Mouse (Mus musculus) activated CD4-positive, CD25-positive, alpha-beta regulatory T cell (primary cell): Measurements from ENCODE around the gene Olfr1261. TPM values are rescaled to one million over a fixed set of nuclear protein-coding genes. Genes with fewer than 3 reads are reported as not detected.

Experiments
- polyA plus RNA-seq, 2 experiments: library from polyadenylated mRNA; unstranded; fragments of 100-300 nt; shearing (Covaris generic); gene quantifications; one replicate each; pipeline ENCODE4 v1.2.1; 2017

Olfr1261 gene
- polyA plus RNA-seq: not detected

DNA sequence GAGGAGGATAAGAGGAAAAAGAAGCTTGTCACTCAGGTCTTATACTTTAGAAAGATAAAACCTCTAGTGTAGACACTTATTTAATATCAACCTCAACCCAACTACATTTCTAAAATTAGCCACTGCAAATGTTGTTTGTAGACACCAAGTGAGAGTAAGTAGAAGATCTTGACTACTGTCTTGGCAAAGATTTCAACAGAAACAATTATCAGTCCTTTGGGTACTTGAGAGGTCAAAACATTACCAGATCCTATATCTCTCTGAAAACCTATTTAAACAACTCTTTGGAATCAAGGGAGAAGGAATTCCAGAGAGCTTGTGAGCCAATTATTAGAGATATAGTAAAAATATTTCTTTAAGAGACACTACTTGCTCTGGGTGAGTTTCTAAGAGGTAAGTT lies at the start of gene Olfr1261:
Gene Olfr1261, plus strand, starts transcription at position 301 of the 400 bp plus-strand sequence.

DNA sequence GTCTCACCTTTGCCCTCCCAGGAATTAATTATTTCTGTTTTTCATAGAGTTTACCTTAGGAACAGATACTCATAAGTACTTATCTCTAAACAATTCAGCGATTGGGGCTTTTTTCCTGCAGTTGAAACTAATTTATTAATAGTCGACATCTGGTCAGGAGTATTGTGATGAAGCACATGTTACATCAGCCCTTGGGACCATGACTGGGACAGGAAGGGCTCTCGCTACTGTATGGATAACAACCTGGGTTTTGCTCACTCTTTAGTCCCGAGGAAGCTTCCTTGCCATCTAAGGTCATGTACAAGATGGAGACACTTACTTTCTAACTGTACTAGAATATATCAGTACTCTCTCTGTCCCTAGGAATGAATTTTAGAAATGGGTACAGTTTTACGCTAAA lies 42.5 kb upstream of the Olfr1261 start, which contains the start of gene Olfr1259:
Gene Olfr1259, minus strand, starts transcription at position 101 of the 400 bp plus-strand sequence.

DNA sequence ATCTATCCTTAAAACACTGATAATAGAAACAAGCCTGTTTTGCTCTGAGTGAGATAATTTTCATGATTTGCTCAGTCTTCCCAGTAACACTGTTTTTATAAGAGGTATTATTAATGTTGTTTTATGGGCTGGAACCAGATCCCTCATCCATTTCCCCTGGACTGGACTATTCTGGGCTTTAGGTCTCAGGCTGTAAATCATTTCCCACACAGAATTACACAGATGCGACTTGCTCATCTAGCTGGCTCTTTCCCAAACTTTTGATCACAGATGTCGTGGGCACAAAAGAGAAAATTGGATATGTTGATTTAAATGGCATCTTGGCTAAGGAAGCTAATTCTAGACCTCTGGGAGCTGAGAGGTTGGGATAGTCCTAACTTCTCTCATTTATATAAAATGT lies 16.8 kb upstream of the Olfr1261 start, which contains the start of gene Olfr1260:
Gene Olfr1260, plus strand, starts transcription at position 157 of the 400 bp plus-strand sequence.

DNA sequence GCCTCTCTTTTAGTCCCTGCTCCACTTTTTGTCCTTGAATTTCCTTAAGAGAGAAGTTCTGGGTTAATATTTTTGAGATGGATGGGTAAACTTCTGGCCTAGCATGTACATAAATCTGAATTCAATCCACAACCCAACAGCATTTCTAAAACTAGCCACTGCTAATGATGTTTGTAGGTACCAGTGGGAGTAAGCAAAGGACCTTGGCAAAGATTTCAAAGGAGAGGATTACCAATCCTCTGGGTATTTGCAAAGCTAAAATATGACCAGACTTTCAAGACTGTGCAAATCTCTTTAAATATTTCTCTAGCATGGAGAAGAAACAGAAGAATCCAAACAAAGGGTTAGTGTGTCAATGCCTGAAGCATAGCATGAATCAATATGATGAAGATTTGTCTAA lies 8.8 kb downstream of the Olfr1261 start, which contains the start of gene Olfr1262:
Gene Olfr1262, plus strand, starts transcription at position 301 of the 400 bp plus-strand sequence.

DNA sequence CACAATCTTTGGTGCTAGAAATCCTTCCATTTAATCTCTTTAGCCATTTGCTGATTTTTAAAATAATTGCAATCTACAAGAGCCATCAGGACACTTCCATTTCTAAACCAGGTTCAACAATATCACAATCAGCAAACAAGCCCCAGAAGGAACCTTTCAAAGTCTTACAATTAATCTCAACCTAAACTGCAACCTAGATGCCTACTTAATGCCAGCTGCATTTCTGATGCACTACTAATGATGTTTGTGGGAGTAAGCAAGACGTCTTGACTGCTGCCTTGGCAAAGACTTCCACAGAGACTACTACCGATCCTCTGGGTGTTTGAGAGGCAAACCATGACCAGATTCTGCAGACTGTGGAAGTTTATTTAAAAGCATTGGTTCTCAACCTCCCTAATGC lies 20.8 kb downstream of the Olfr1261 start, which contains the start of gene Olfr1263:
Gene Olfr1263, plus strand, starts transcription at position 301 of the 400 bp plus-strand sequence.

DNA sequence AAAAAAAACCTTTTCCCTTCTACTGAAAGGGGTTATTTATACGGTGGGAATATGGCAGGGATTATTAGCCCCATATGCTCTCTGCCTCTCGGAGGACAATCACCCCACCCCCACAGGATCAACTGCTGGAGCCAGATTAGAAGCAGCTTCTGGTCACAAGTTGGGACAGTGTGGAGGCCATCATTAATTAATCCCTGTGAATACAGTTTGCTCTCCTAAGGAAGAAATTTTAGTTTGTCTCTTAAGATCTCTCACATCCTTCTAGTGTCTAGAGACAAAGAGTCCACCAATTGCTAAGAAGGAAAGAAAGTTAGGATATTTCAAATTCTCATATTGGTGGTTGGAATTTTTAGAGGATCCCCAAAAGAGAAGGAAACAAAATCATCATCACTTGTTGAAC lies 34.5 kb downstream of the Olfr1261 start, which contains the start of gene Olfr1264:
Gene Olfr1264, minus strand, starts transcription at position 101 of the 400 bp plus-strand sequence.

DNA sequence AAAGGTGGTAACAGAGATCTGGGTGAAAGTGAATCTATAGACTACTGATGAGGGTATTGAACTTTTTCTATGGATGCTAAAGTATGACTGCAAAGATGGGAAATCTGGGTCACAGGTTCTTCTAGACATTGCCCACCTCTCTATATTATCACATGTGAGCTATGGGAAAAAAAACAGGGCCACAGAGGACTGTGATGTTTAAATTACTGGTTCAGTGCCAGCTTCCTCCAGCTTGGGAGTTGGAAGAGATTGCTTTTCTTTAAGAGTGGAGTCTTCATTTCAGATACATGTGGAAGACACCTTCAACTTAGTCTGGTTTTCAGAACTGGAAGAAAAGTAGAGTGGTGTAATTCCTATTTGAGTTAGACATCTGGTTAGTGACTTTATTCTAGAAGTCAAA lies 44.0 kb downstream of the Olfr1261 start, which contains the start of gene Olfr1265:
Gene Olfr1265, plus strand, starts transcription at position 301 of the 400 bp plus-strand sequence.

Other genes starting within 250 kb of the Olfr1261 start
- under 1 TPM in 1 of 2 experiments, not detected in 1; 0.31 TPM for gene Olfr1253, start 234.1 kb upstream of the Olfr1261 start, polyA plus RNA-seq
- gene Olfr1254, start 197.6 kb upstream of the Olfr1261 start, polyA plus RNA-seq: not detected
- gene Olfr1255, start 179.2 kb upstream of the Olfr1261 start, polyA plus RNA-seq: not detected
- not detected for gene Olfr1256, start 149.7 kb upstream of the Olfr1261 start, polyA plus RNA-seq
- gene Olfr48, start 143.0 kb upstream of the Olfr1261 start, polyA plus RNA-seq: not detected
- not detected for gene Olfr1257, start 112.8 kb upstream of the Olfr1261 start, polyA plus RNA-seq
- gene Olfr1258, start 63.9 kb upstream of the Olfr1261 start, polyA plus RNA-seq: not detected
- not detected for gene Olfr1259, start 42.6 kb upstream of the Olfr1261 start, polyA plus RNA-seq
- gene Olfr1260, start 16.9 kb upstream of the Olfr1261 start, polyA plus RNA-seq: under 1 TPM in 1 of 2 experiments, not detected in 1; 0.04 TPM
- not detected for gene Olfr1262, start 8.9 kb downstream of the Olfr1261 start, polyA plus RNA-seq
- not detected for gene Olfr1263, start 20.9 kb downstream of the Olfr1261 start, polyA plus RNA-seq
- gene Olfr1264, start 34.4 kb downstream of the Olfr1261 start, polyA plus RNA-seq: not detected
- gene Olfr1265, start 44.1 kb downstream of the Olfr1261 start, polyA plus RNA-seq: not detected
- not detected for gene Olfr140, start 72.4 kb downstream of the Olfr1261 start, polyA plus RNA-seq
- under 1 TPM; 0.16 to 0.17 TPM for gene Olfr1269, start 130.2 kb downstream of the Olfr1261 start, polyA plus RNA-seq
- gene Olfr32, start 151.1 kb downstream of the Olfr1261 start, polyA plus RNA-seq: under 1 TPM in 1 of 2 experiments, not detected in 1; 0.29 TPM
- not detected for gene Olfr1270, start 161.9 kb downstream of the Olfr1261 start, polyA plus RNA-seq
- under 1 TPM in 1 of 2 experiments, not detected in 1; 0.07 TPM for gene Olfr1506, start 233.3 kb downstream of the Olfr1261 start, polyA plus RNA-seq